Mouse (Mus musculus) gastrocnemius, adult 2 months (tissue): ENCODE results near the gene Abcg1. TPM values are rescaled to one million over a fixed set of nuclear protein-coding genes. Genes with fewer than 3 reads are reported as not detected.
A peak's percentile ranks its signal among the peaks of the same experiment; 100 is the strongest.

ENCODE experiments used
- DNase-seq: peaks from one replicate; pipeline ENCODE4 v3.0.0; 2022
- H3K27ac ChIP-seq: fragments of 200-600 bp; 2 replicates; pipeline ENCODE4 v1.8.1; 2022; ENCODE audit warnings: mild to moderate bottlenecking
- H3K4me3 ChIP-seq: fragments of 200-600 bp; 2 replicates; pipeline ENCODE4 v1.8.1; 2022; ENCODE audit warnings: mild to moderate bottlenecking, moderate library complexity
- CTCF ChIP-seq: fragments of 200-600 bp; IDR thresholded peaks from 2 replicates; pipeline ENCODE4 v1.8.1; 2022; ENCODE audit warnings: antibody characterized with exemption, mild to moderate bottlenecking, moderate library complexity
- intact Hi-C: fragments of 180-260 bp; cut with DNase I; formaldehyde crosslinking; loops from one replicate; pipeline ENCODE4 v1.15.1; 2025
- total RNA-seq, 2 experiments: library from RNA; stranded (reverse); gene quantifications; 2 replicates each; pipeline ENCODE4 v1.2.3; 2021

Abcg1 gene
- total RNA-seq, 2 experiments from 2014 or later: 0.89 to 2.5 TPM

- TF ChIP-seq CTCF: no peak
- intact Hi-C loops: no loop called here
- no peak overlapping the region for H3K4me3 ChIP-seq
- no peak overlapping the region for H3K27ac ChIP-seq
- DNase-seq: no peak
Observed at GRCm38 (mm10) chr17:31096893-31097292, 39.4 kb downstream of the Abcg1 start.

GRCm38 (mm10) chr17:31098788-31099187 lies 41.3 kb downstream of the Abcg1 start:
- no peak for DNase-seq
- H3K4me3 ChIP-seq: no peak overlapping the region
- intact Hi-C loops: no loop called here
- no peak for TF ChIP-seq CTCF
- H3K27ac ChIP-seq: no peak overlapping the region

GRCm38 (mm10) chr17:31103007-31103570 lies 45.6 kb downstream of the Abcg1 start:
- no peak for TF ChIP-seq CTCF
- H3K27ac ChIP-seq: no peak overlapping the region
- DNase-seq: no peak
- intact Hi-C loops: no loop called here
- H3K4me3 ChIP-seq: no peak overlapping the region

- intact Hi-C loops: no loop called here
- no peak for DNase-seq
- Histone ChIP-seq H3K27ac (no peak overlapping the region), H3K4me3 (no peak overlapping the region)
- no peak for TF ChIP-seq CTCF
Observed at GRCm38 (mm10) chr17:31103823-31104222, 46.3 kb downstream of the Abcg1 start.

GRCm38 (mm10) chr17:31108388-31108787 lies 50.9 kb downstream of the Abcg1 start:
- intact Hi-C loops: no loop called here
- Histone ChIP-seq H3K4me3 (no peak overlapping the region), H3K27ac (no peak overlapping the region)
- no peak for DNase-seq
- no peak for TF ChIP-seq CTCF

GRCm38 (mm10) chr17:31113191-31113856 lies 55.8 kb downstream of the Abcg1 start:
- intact Hi-C loops: no loop called here
- no peak for DNase-seq
- no peak overlapping the region for H3K4me3 ChIP-seq
- no peak for TF ChIP-seq CTCF
- no peak overlapping the region for H3K27ac ChIP-seq

GRCm38 (mm10) chr17:31116063-31116462 lies 58.6 kb downstream of the Abcg1 start:
- intact Hi-C loops: no loop called here

GRCm38 (mm10) chr17:31117946-31118345 lies 60.5 kb downstream of the Abcg1 start:
- intact Hi-C loops: no loop called here
- Histone ChIP-seq H3K27ac (no peak overlapping the region), H3K4me3 (no peak overlapping the region)
- no peak for TF ChIP-seq CTCF
- no peak for DNase-seq

More at GRCm38 (mm10) chr17:31116063-31116462, 58.6 kb downstream of the Abcg1 start:
- H3K27ac ChIP-seq: no peak overlapping the region
- no peak overlapping the region for H3K4me3 ChIP-seq
- DNase-seq: no peak
- no peak for TF ChIP-seq CTCF

GRCm38 (mm10) chr17:31119429-31119828 lies 62.0 kb downstream of the Abcg1 start:
- no peak overlapping the region for H3K4me3 ChIP-seq
- intact Hi-C loops: loop anchor here (1.0 kb wide), 1 partner anchor 108 kb away; no protein-coding TSS in a partner anchor
- peak; percentile 97 for TF ChIP-seq CTCF
- DNase-seq: peak; percentile 79
- no peak overlapping the region for H3K27ac ChIP-seq

- peak; percentile 72 for TF ChIP-seq CTCF
- no peak overlapping the region for H3K4me3 ChIP-seq
- intact Hi-C loops: no loop called here
- peak; percentile 46 for DNase-seq
- H3K27ac ChIP-seq: no peak overlapping the region
Observed at GRCm38 (mm10) chr17:31121975-31122374, 64.5 kb downstream of the Abcg1 start.

GRCm38 (mm10) chr17:31125548-31126266 lies 68.2 kb downstream of the Abcg1 start:
- intact Hi-C loops: no loop called here
- DNase-seq: no peak
- no peak for TF ChIP-seq CTCF
- H3K4me3 ChIP-seq: no peak overlapping the region
- H3K27ac ChIP-seq: no peak overlapping the region

GRCm38 (mm10) chr17:31128708-31129318 lies 71.3 kb downstream of the Abcg1 start:
- DNase-seq: no peak
- no peak overlapping the region for H3K4me3 ChIP-seq
- no peak for TF ChIP-seq CTCF
- H3K27ac ChIP-seq: no peak overlapping the region
- intact Hi-C loops: no loop called here

GRCm38 (mm10) chr17:31129452-31129851 lies 72.0 kb downstream of the Abcg1 start, which contains the start of gene Tff3:
Tff3 (minus strand) TSS chr17:31129646.
- DNase-seq: no peak
- intact Hi-C loops: no loop called here
- TF ChIP-seq CTCF: no peak
- H3K27ac ChIP-seq: no peak within 1 kb of the TSS
- no peak within 1 kb of the TSS for H3K4me3 ChIP-seq
